Mouse (Mus musculus) G1E (cell line): ENCODE measurements at regions not wholly inside any gene's neighbourhood (a gene's known extent, or its start where the extent isn't known, plus 50 kb on each side); places are given as distances from the start of the nearest gene placed in this dataset.

Experiments used
- ATAC-seq: 2 replicates; pipeline ENCODE4 v1.8.0; 2016; ENCODE audit warnings: mild to moderate bottlenecking; ENCODE audit not compliant: insufficient number of reproducible peaks, poor library complexity, low FRiP score, severe bottlenecking; ENCODE audit errors: extremely low read depth
- DNase-seq: peaks from one replicate; pipeline ENCODE4 v3.0.0; 2012; ENCODE audit warnings: low spot score
- H3K27me3 ChIP-seq: 2 replicates; pipeline ENCODE4 v1.6.1; 2012; ENCODE audit warnings: mild to moderate bottlenecking, low read length, inconsistent platforms; ENCODE audit not compliant: insufficient read depth
- H3K36me3 ChIP-seq: replicated peaks from 2 replicates; pipeline ENCODE3; 2012; ENCODE audit warnings: mild to moderate bottlenecking, inconsistent platforms
- H3K4me1 ChIP-seq: 2 replicates; pipeline ENCODE4 v1.6.1; 2012; ENCODE audit warnings: low read depth, low read length, inconsistent platforms, mixed read lengths; ENCODE audit not compliant: insufficient read depth
- H3K4me3 ChIP-seq: 2 replicates; pipeline ENCODE4 v1.5.1; 2012; ENCODE audit warnings: low read depth, mild to moderate bottlenecking, inconsistent platforms, low read length, moderate library complexity, mixed read lengths
- H3K9me3 ChIP-seq: replicated peaks from 2 replicates; pipeline ENCODE4 v1.6.1; 2012; ENCODE audit warnings: inconsistent platforms
- CTCF ChIP-seq: IDR thresholded peaks from 2 replicates; pipeline ENCODE4 v1.5.1; 2012; ENCODE audit warnings: low read depth, low read length, inconsistent platforms, mixed read lengths
- GATA1 ChIP-seq: IDR thresholded peaks from 2 replicates; pipeline ENCODE4 v1.6.1; 2012; ENCODE audit warnings: borderline replicate concordance, low read length, inconsistent platforms, mixed read lengths
- GATA2 ChIP-seq: IDR thresholded peaks from 2 replicates; pipeline ENCODE4 v1.6.1; 2012; ENCODE audit warnings: low read depth, low read length, inconsistent platforms, borderline replicate concordance
- POLR2AphosphoS5 ChIP-seq: IDR thresholded peaks from 2 replicates; pipeline ENCODE4 v1.6.1; 2012; ENCODE audit warnings: low read depth, low read length, inconsistent platforms; ENCODE audit not compliant: insufficient replicate concordance
- TAL1 ChIP-seq: conservative IDR thresholded peaks from 2 replicates; pipeline ENCODE4 v1.6.1; 2012; ENCODE audit warnings: low read depth, low read length, inconsistent platforms, mixed read lengths

GRCm38 (mm10) chr3:147814080-147814650, 962.0 kb downstream of the Ttll7 start:
- Histone ChIP-seq H3K27me3 (no peaks in the 10 kb centered on the region), H3K4me3 (no peak overlapping the region), H3K4me1 (no peaks in the 10 kb centered on the region), H3K36me3 (no peaks in the 10 kb centered on the region), H3K9me3 (no peaks in the 10 kb centered on the region; the same call in 1 of the 2 replicates)
- ATAC-seq (no peak), DNase-seq (no peak)
- no peak for TF ChIP-seq GATA1
- no peak for TF ChIP-seq CTCF
- no peak for TF ChIP-seq TAL1
- no peak for TF ChIP-seq POLR2AphosphoS5
- no peak for TF ChIP-seq GATA2

GRCm38 (mm10) chr3:147802546-147802945, 950.4 kb downstream of the Ttll7 start:
- Histone ChIP-seq H3K9me3 (peaks cover 25% of the 10 kb centered on the region), H3K36me3 (no peaks in the 10 kb centered on the region), H3K4me3 (no peak overlapping the region), H3K27me3 (no peaks in the 10 kb centered on the region), H3K4me1 (no peaks in the 10 kb centered on the region)
- ATAC-seq (no peak), DNase-seq (no peak)
- no peak for TF ChIP-seq GATA2
- no peak for TF ChIP-seq CTCF
- no peak for TF ChIP-seq GATA1
- TF ChIP-seq TAL1: no peak
- TF ChIP-seq POLR2AphosphoS5: no peak

- Histone ChIP-seq H3K4me1 (no peaks in the 10 kb centered on the region), H3K4me3 (no peak overlapping the region), H3K9me3 (peaks cover 11% of the 10 kb centered on the region; the same call in 1 of the 2 replicates), H3K27me3 (no peaks in the 10 kb centered on the region), H3K36me3 (no peaks in the 10 kb centered on the region)
- no peak for TF ChIP-seq GATA2
- no peak for TF ChIP-seq GATA1
- no peak for TF ChIP-seq TAL1
- TF ChIP-seq CTCF: no peak
- no peak for TF ChIP-seq POLR2AphosphoS5
- ATAC-seq (no peak), DNase-seq (no peak)
Measured at GRCm38 (mm10) chr3:147796524-147796923, 944.4 kb downstream of the Ttll7 start.

- ATAC-seq (no peak), DNase-seq (no peak)
- H3K9me3 ChIP-seq: peaks cover 11% of the 10 kb centered on the region; the same call in 1 of the 2 replicates
- H3K4me3 ChIP-seq: no peak overlapping the region
- no peaks in the 10 kb centered on the region for H3K4me1 ChIP-seq
- TF ChIP-seq POLR2AphosphoS5 (no peak), CTCF (no peak), GATA1 (no peak), TAL1 (no peak), GATA2 (no peak)
- H3K27me3 ChIP-seq: no peaks in the 10 kb centered on the region
- no peaks in the 10 kb centered on the region for H3K36me3 ChIP-seq
Measured at GRCm38 (mm10) chr3:147795116-147795515, 942.9 kb downstream of the Ttll7 start.

- Histone ChIP-seq H3K9me3 (peaks cover 11% of the 10 kb centered on the region), H3K4me1 (no peaks in the 10 kb centered on the region), H3K27me3 (no peaks in the 10 kb centered on the region), H3K4me3 (no peak overlapping the region), H3K36me3 (no peaks in the 10 kb centered on the region)
- TF ChIP-seq CTCF (no peak), GATA2 (no peak), GATA1 (no peak), TAL1 (no peak)
- ATAC-seq (no peak), DNase-seq (no peak)
Measured at GRCm38 (mm10) chr3:147786555-147786954, 934.4 kb downstream of the Ttll7 start.

- peaks cover 20% of the 10 kb centered on the region for H3K9me3 ChIP-seq
- no peaks in the 10 kb centered on the region for H3K36me3 ChIP-seq
- no peaks in the 10 kb centered on the region for H3K4me1 ChIP-seq
- H3K4me3 ChIP-seq: no peak overlapping the region
- ATAC-seq: no peak
- no peak for DNase-seq
- TF ChIP-seq GATA2: no peak
- TF ChIP-seq TAL1: no peak
- TF ChIP-seq POLR2AphosphoS5: no peak
- TF ChIP-seq GATA1: no peak
- no peak for TF ChIP-seq CTCF
- no peaks in the 10 kb centered on the region for H3K27me3 ChIP-seq
Measured at GRCm38 (mm10) chr3:147750842-147751191, 898.6 kb downstream of the Ttll7 start.

- ATAC-seq (no peak), DNase-seq (no peak)
- no peaks in the 10 kb centered on the region for H3K27me3 ChIP-seq
- H3K9me3 ChIP-seq: peaks cover 18% of the 10 kb centered on the region
- no peaks in the 10 kb centered on the region for H3K4me1 ChIP-seq
- H3K36me3 ChIP-seq: no peaks in the 10 kb centered on the region
- TF ChIP-seq GATA1 (no peak), TAL1 (no peak), POLR2AphosphoS5 (no peak), GATA2 (no peak), CTCF (no peak)
- H3K4me3 ChIP-seq: no peak overlapping the region
Measured at GRCm38 (mm10) chr3:147749939-147750841, 898.0 kb downstream of the Ttll7 start.
